Mouse (Mus musculus): ENCODE results near the gene Tor3a. TPM values are rescaled to one million over a fixed set of nuclear protein-coding genes. Genes with fewer than 3 reads are reported as not detected.
A peak's percentile ranks its signal among the peaks of the same experiment; 100 is the strongest.
"Not testable (repeated sequence)": the region's sequence is repeated elsewhere in the genome, so short reads cannot be mapped to it uniquely, and the experiment has no call there.

The Tor3a gene
- polyA plus RNA-seq, 1 experiment: 20.2 TPM

DNA sequence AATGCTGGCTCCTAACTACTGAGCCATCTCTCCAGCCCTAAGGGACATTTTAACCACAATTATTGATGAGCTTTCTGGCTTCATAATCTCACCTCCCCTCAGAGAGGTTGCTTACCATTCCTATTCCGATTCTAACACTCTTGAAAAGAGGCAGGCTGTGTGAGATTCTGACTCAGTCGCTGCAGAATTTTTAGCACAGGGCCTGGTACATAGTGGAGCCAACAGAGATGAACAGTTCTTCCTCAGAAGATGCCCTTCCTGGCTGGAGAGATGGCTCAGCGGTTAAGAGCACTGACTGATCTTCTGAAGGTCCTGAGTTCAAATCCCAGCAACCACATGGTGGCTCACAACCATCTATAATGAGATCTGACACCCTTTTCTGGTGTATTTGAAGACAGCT lies 2.2 kb downstream of the Tor3a start:
- no peak for DNase-seq (ENCODE audit: low read depth)

GRCm38 (mm10) chr1:156669208-156669983 lies 4.8 kb downstream of the Tor3a start:
- no peak for DNase-seq (ENCODE audit: low read depth)

- no peak for DNase-seq (ENCODE audit: low read depth)
These were observed 5.6 kb downstream of the Tor3a start for GRCm38 (mm10) chr1:156668602-156669001.

DNA sequence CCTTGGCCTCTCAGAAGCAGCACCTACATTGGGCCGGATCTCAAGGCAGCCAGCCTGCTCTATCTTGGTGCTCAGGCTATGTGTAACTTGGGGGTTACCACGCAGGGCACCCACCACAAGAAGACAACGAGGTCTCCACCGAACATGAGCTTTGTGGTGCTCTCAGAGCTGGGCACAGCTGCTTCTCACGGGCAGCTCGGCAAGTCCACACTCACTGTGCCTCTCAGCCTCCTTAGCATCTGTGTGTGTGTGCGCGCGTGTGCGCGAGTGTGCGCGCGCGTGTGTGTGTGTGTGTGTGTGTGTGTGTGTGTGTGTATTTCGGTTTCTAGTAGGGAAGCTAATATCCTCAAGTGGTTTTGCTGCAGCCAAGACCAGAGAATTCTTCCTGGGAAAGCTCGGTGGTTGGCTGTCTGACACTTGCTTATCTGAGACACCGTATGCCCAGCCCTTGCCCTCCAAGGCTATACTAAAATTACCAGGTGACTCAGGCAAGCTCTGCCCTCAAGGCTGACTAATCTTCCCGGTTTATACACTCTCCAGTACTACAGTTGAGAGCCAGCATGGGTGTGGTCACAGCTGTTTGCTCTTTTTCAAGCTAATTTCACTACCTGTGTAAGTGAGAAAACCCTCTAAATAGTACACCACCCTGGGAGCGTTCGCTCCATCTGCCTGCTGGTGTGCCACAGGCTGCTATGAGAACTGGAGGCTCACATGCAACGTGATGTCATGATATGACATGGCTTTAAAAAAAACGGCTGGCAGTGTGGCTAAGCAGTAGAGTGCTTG lies 6.8 kb downstream of the Tor3a start:
- DNase-seq (ENCODE audit: low read depth): no peak

- no peak for DNase-seq (ENCODE audit: low read depth)
These were observed 8.4 kb downstream of the Tor3a start for GRCm38 (mm10) chr1:156665777-156666176.

DNA sequence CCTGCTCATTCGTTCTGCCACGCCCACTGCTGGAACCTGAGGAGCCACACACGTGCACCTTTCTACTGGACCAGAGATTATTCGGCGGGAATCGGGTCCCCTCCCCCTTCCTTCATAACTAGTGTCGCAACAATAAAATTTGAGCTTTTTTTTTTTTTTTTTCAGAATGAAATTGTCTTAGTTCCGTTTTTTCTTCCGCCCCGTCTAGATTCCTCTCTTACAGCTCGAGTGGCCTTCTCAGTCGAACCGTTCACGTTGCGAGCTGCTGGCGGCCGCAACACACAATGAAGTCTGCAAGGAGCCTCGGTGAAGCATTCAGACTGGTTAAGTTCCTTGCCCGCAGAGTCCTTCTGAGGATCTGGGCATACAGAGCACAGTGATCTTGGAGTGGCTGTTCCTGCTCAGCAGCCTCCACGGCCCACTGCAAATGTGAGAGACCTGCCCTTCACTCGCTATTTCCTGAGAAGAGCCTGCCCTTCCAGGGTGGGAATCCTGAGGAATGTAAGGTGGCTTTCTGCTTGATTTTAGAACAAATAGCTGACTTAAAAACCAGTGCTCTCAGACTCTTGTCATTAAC lies 13.4 kb downstream of the Tor3a start:
- not testable (repeated sequence) for DNase-seq (ENCODE audit: low read depth)

- DNase-seq (ENCODE audit: low read depth): peak; percentile 95
These were observed 14.1 kb downstream of the Tor3a start for GRCm38 (mm10) chr1:156659906-156660659.

GRCm38 (mm10) chr1:156658676-156659075 lies 15.5 kb downstream of the Tor3a start:
- peak; percentile 94 for DNase-seq (ENCODE audit: low read depth)

DNA sequence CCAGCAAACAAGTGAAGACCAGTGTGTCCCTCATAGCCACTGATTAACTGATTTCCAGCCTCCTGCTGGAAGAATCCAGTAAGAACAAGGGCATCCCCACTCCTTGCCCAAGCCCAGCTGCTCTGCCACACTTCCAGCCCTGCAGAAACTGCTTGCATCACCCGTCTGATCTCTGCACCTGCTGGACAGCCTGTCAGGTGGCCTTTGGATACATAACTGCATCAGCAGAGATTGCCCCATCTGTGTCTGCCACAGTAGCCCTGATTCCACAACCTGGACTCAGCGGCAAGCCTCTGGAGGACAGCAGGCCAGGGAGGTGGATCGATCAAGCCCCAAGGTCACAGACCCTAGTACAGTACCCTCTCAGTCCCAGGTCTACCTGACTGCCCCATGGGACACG lies 16.6 kb downstream of the Tor3a start:
- DNase-seq (ENCODE audit: low read depth): no peak

GRCm38 (mm10) chr1:156654735-156655530 lies 19.2 kb downstream of the Tor3a start:
- DNase-seq (ENCODE audit: low read depth): no peak

- no peak for DNase-seq (ENCODE audit: low read depth)
These were observed 21.9 kb downstream of the Tor3a start for GRCm38 (mm10) chr1:156652189-156652822.

GRCm38 (mm10) chr1:156650631-156651030 lies 23.5 kb downstream of the Tor3a start:
- DNase-seq (ENCODE audit: low read depth): no peak

- no peak for DNase-seq (ENCODE audit: low read depth)
These were observed 25.5 kb downstream of the Tor3a start for GRCm38 (mm10) chr1:156648705-156649104.

- no peak for DNase-seq (ENCODE audit: low read depth)
These were observed 28.2 kb downstream of the Tor3a start for GRCm38 (mm10) chr1:156645971-156646370.

- no peak for DNase-seq (ENCODE audit: low read depth)
These were observed 29.2 kb downstream of the Tor3a start for GRCm38 (mm10) chr1:156644780-156645523.

DNA sequence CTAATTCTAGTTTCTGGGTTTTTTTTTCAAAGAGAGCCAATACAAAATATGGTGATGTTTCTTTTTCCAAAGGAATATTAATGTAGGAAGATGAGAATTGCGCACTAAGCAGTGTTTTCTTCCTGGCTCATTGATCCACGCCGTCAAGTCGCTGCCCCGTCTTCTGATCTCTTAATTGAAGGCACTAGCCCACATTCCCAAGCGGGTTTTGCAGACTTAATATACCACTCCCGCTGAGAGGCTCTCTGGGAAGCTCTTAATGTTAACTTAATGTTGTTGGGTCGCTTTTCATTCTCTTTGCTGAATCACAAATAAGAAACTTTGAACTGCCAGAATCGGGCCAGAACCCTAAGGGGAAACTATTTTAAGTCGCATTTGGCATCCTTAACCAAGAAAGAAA lies 30.1 kb downstream of the Tor3a start:
- DNase-seq (ENCODE audit: low read depth): no peak

DNA sequence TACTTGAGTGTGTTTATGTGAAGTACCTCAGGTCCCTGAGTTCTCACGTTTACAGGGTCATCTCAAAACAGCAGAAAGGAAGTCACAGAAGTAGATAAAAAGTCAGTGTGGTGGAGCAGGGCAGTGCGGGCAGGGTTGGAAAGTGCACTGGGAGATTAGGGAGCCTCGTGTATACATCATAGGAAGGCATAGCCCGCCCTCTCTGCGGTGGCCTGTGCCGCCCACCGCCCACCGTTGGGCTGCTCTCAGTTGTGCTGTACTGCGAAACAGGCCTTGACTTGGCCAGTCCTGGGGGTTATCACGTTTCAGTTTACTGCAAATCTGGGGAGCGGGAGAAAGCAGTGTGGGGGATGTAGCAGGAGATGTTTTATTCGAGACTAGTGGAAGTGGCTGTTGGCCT lies 31.3 kb downstream of the Tor3a start:
- no peak for DNase-seq (ENCODE audit: low read depth)

DNA sequence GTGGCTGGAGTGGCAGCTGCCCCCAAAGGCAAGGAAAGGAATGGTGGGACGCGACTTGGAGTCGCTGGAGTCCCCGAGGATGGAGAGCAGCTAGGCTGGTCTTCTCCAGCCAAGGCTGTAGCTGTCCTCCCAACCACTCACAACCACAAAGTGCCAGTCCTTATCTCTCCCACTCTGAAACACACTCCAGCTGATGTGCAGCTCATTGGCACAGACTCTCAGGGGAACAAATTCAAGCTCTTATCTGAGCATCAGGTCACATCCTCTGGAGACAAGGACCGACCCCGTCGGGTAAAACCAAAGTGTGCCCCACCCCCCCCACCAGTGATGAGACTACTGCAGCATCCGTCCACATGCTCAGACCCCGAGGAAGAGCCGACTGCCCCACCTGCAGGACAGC lies 32.3 kb downstream of the Tor3a start:
- DNase-seq (ENCODE audit: low read depth): no peak

DNA sequence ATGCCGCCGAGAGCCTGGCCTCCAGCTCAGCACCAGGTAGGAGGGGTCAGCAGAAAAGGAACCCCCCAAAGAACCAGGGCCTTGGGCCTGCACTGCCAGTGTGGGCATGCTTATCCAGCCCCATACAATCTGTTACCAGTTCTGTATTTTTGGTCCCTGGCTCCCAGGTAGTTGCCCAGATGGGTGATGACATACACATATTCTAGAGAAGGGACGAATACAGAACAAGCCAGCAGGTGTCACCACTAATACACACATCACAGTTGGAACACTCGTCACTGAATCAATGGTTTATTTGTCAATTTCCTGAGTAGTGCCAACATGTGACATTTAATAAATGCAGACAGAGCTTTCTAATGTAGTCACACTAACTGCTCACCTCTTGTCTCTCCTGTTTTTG lies 33.6 kb downstream of the Tor3a start:
- no peak for DNase-seq (ENCODE audit: low read depth)

DNA sequence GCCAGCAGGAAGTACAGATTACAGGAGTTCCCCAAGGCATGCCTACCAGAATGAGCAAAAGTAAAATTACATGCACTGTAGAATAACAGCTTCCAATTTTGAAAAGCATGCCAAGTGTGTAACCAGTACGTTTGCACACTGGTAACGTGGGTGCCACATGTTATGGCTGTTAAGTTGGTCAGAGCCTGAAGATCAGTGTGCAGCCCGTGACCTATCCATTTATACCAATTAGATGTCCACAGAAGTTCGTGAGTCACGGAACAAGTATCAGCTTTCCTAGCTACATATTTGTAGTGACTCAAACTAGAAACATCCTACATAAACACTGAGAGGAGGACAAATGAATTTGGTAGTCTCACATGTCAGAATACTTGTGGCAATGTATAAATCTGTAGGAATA lies 34.7 kb downstream of the Tor3a start:
- no peak for DNase-seq (ENCODE audit: low read depth)

Data from gonadal fat pad, adult 2 months (tissue).